Mouse (Mus musculus) 3134 (cell line): ENCODE results near the gene Rasgrf2.
A peak's percentile ranks its signal among the peaks of the same experiment; 100 is the strongest.

Source experiments
- DNase-seq: peaks from one replicate; pipeline ENCODE4 v3.0.0-alpha.2; 2011; ENCODE audit warnings: low spot score; ENCODE audit not compliant: insufficient read length; ENCODE audit errors: extremely low read depth

Gene Rasgrf2

GRCm38 (mm10) chr13:91956474-91956873 is 175.0 kb downstream of the Rasgrf2 start:
- no peak for DNase-seq

GRCm38 (mm10) chr13:91955646-91956045 is 175.8 kb downstream of the Rasgrf2 start:
- no peak for DNase-seq

GRCm38 (mm10) chr13:91955175-91955574 is 176.3 kb downstream of the Rasgrf2 start:
- no peak for DNase-seq

GRCm38 (mm10) chr13:91940113-91940512 is 191.3 kb downstream of the Rasgrf2 start:
- no peak for DNase-seq

GRCm38 (mm10) chr13:91938826-91939225 is 192.6 kb downstream of the Rasgrf2 start:
- DNase-seq: no peak

- no peak for DNase-seq
Observed at GRCm38 (mm10) chr13:91937232-91937631, 194.2 kb downstream of the Rasgrf2 start.

- no peak for DNase-seq
Observed at GRCm38 (mm10) chr13:91932122-91932521, 199.3 kb downstream of the Rasgrf2 start.

- no peak for DNase-seq
Observed at GRCm38 (mm10) chr13:91929943-91930726, 201.3 kb downstream of the Rasgrf2 start.

GRCm38 (mm10) chr13:91928605-91929389 is 202.7 kb downstream of the Rasgrf2 start:
- DNase-seq: no peak

- no peak for DNase-seq
Observed at GRCm38 (mm10) chr13:91921010-91921409, 210.4 kb downstream of the Rasgrf2 start.

- DNase-seq: no peak
Observed at GRCm38 (mm10) chr13:91918764-91919163, 212.7 kb downstream of the Rasgrf2 start.

- DNase-seq: no peak
Observed at GRCm38 (mm10) chr13:91917835-91918234, 213.6 kb downstream of the Rasgrf2 start.

- DNase-seq: no peak
Observed at GRCm38 (mm10) chr13:91916308-91916707, 215.1 kb downstream of the Rasgrf2 start.

- DNase-seq: no peak
Observed at GRCm38 (mm10) chr13:91915582-91916239, 215.7 kb downstream of the Rasgrf2 start.

GRCm38 (mm10) chr13:91915192-91915581 is 216.3 kb downstream of the Rasgrf2 start:
- no peak for DNase-seq

GRCm38 (mm10) chr13:91911652-91912051 is 219.8 kb downstream of the Rasgrf2 start:
- DNase-seq: no peak

GRCm38 (mm10) chr13:91911211-91911610 is 220.2 kb downstream of the Rasgrf2 start:
- no peak for DNase-seq

GRCm38 (mm10) chr13:91908202-91908980 is 223.1 kb downstream of the Rasgrf2 start:
- DNase-seq: peak; percentile 33

GRCm38 (mm10) chr13:91906338-91906737 is 225.1 kb downstream of the Rasgrf2 start:
- DNase-seq: no peak

GRCm38 (mm10) chr13:91896476-91896875 is 235.0 kb downstream of the Rasgrf2 start:
- DNase-seq: no peak

- DNase-seq: no peak
Observed at GRCm38 (mm10) chr13:91893132-91893531, 238.3 kb downstream of the Rasgrf2 start.
